Mouse (Mus musculus) liver, adult 2 months (tissue): ENCODE results near the gene Gng2.

ENCODE experiments used
- CTCF ChIP-seq: fragments of 200-500 bp; IDR thresholded peaks from 2 replicates; pipeline ENCODE4 v1.5.1; 2011; ENCODE audit warnings: low read depth, low read length, control low read depth
- POLR2A ChIP-seq: fragments of 200-500 bp; IDR thresholded peaks from 2 replicates; pipeline ENCODE4 v1.6.1; 2011; ENCODE audit warnings: low read length, control low read depth; ENCODE audit not compliant: insufficient read depth; ENCODE audit errors: extremely low read depth

GRCm38 (mm10) chr14:19933314-19933713 is 44.1 kb downstream of the Gng2 start:
- TF ChIP-seq POLR2A (no peak), CTCF (no peak)
